In the genomic region with DNA sequence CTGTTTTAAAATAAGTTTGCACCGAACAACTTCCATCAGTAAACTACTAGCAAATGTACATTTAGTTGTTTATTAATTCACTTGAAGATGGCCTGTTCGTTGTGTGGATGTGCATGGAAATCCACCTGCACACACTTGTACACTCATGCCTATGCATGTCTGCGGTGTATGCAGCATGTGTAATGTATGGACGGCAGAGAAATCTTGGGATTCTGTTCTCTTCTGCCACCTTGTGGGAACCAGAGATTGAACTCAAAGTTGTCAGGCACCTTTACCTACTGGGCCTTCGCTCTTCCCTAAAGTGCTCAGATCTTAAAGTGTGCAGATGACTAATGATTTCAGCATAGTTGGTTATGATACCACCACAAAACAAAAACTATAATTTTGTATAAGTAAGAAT, we compare ENCODE assay signal across 9 mouse cellular contexts.
DNase-seq lines count a peak whose midpoint lies in the region; ATAC-seq and TF ChIP-seq lines count a peak whose summit lies in the region.
"Had no signal": no experiment of that assay in that cellular context is flagged by ENCODE, and none has a peak within 500 bp of the region (broad histone marks: within the 10 kb centered on the region; RNA-seq: fewer than 3 reads in every experiment).

No protein-coding gene starts in this region.

- no peaks in the 10 kb centered on the region for H3K36me3 ChIP-seq in forebrain, embryonic 14.5 days (ENCODE audit: control insufficient read depth, insufficient read depth, low read length)
- H3K36me3 ChIP-seq in limb, embryonic 14.5 days (ENCODE audit: control insufficient read depth, insufficient read depth, low read length) = no peaks in the 10 kb centered on the region
- H3K36me3 ChIP-seq: lung, embryonic 15.5 days had no signal

- DNase-seq in heart, postnatal 10 days = peak; percentile 16 to 24
- DNase-seq in heart, postnatal 4 days = no peak
- peak; percentile 53 for DNase-seq in ES-CJ7 (ENCODE audit: low read depth, low spot score)
- DNase-seq in forebrain, embryonic 14.5 days (ENCODE audit: low spot score) = peak; percentile 68
- DNase-seq in limb, embryonic 14.5 days (ENCODE audit: low spot score) = peak; percentile 57
- no peak for DNase-seq in testis, postnatal 14 days (ENCODE audit: low spot score)
- no peak for DNase-seq in cerebellum, adult 8-10 months

- ATAC-seq in forebrain, embryonic 14.5 days = peak; percentile 75; the same call in 1 of the 2 replicates
- no peak for ATAC-seq in limb, embryonic 14.5 days (ENCODE audit: low FRiP score, low read depth)
- no peak for ATAC-seq in CD4-positive, CD25-positive, alpha-beta regulatory T cell, adult 4 months

- H3K27me3 ChIP-seq in forebrain, embryonic 14.5 days (replicated peaks; ENCODE audit: control insufficient read depth, insufficient read depth, low read length) = no peaks in the 10 kb centered on the region
- H3K27me3 ChIP-seq in limb, embryonic 14.5 days (ENCODE audit: control insufficient read depth, insufficient read depth, low read length) = no peaks in the 10 kb centered on the region
- H3K27me3 ChIP-seq: lung, embryonic 15.5 days had no signal

- H3K9me3 ChIP-seq in forebrain, embryonic 14.5 days (replicated peaks; ENCODE audit: control insufficient read depth, low read length) = no peaks in the 10 kb centered on the region
- H3K9me3 ChIP-seq in limb, embryonic 14.5 days (ENCODE audit: control insufficient read depth, low read length) = no peaks in the 10 kb centered on the region
- H3K9me3 ChIP-seq: lung, embryonic 15.5 days had no signal

- H3K9ac ChIP-seq in forebrain, embryonic 14.5 days (ENCODE audit: low read length) = no peak overlapping the region
- no peak overlapping the region for H3K9ac ChIP-seq in limb, embryonic 14.5 days (ENCODE audit: low read depth, low read length, severe bottlenecking)
- H3K9ac ChIP-seq: lung, embryonic 15.5 days had no signal

- no peak overlapping the region for H3K4me2 ChIP-seq in forebrain, embryonic 14.5 days (ENCODE audit: low read length)
- no peak overlapping the region for H3K4me2 ChIP-seq in limb, embryonic 14.5 days (replicated peaks; ENCODE audit: low read depth, low read length, severe bottlenecking)
- H3K4me2 ChIP-seq: lung, embryonic 15.5 days had no signal

- H3K27ac ChIP-seq in forebrain, embryonic 14.5 days (ENCODE audit: low read depth, low read length) = no peak overlapping the region
- H3K27ac ChIP-seq in limb, embryonic 14.5 days (replicated peaks; ENCODE audit: low read depth, low read length) = no peak overlapping the region
- H3K27ac ChIP-seq: lung, embryonic 15.5 days had no signal

- TF ChIP-seq POLR2A in limb, embryonic 14.5 days (IDR thresholded peaks at IDR 0.05; ENCODE audit: borderline replicate concordance, extremely low read depth, insufficient read depth, insufficient read length) = no peak

- no peak overlapping the region for H3K4me3 ChIP-seq in forebrain, embryonic 14.5 days (ENCODE audit: low read depth, low read length)
- H3K4me3 ChIP-seq in limb, embryonic 14.5 days (replicated peaks; ENCODE audit: low read length) = no peak overlapping the region
- H3K4me3 ChIP-seq: lung, embryonic 15.5 days had no signal

- intact Hi-C loops in heart, postnatal 10 days (cut with DNase I) = loop anchor here (5.0 to 10.0 kb wide), 3 partner anchors 136 to 511 kb away; partner anchors contain the start of gene Kitl

- no peaks in the 10 kb centered on the region for H3K4me1 ChIP-seq in forebrain, embryonic 14.5 days (ENCODE audit: control insufficient read depth, insufficient read depth, low read length)
- H3K4me1 ChIP-seq in limb, embryonic 14.5 days (ENCODE audit: control insufficient read depth, insufficient read depth, low read length) = peaks cover 6% of the 10 kb centered on the region; the same call in 1 of the 2 replicates
- H3K4me1 ChIP-seq: lung, embryonic 15.5 days had no signal

- WGBS in forebrain, embryonic 14.5 days = 50% methylated on average over 5 of the region's 5 CpGs
- 44% methylated on average over 5 of the region's 5 CpGs for WGBS in limb, embryonic 14.5 days

Comparison
In these comparisons a context has a peak if more than half of its experiments do, and no peak if none do; other contexts are left out.
1. DNase-seq: peak in heart, postnatal 10 days (2 of 2), ES-CJ7 (single experiment), forebrain, embryonic 14.5 days (single experiment) and limb, embryonic 14.5 days (single experiment); none in heart, postnatal 4 days (single experiment), testis, postnatal 14 days (single experiment) and cerebellum, adult 8-10 months (single experiment).